Mouse (Mus musculus) left cerebral cortex, postnatal 14 days (tissue): ENCODE measurements around the gene Actr10. TPM values are rescaled to one million over a fixed set of nuclear protein-coding genes. Genes with fewer than 3 reads are reported as not detected.

Experiments
- DNase-seq, 2 experiments: peaks; one replicate each; pipeline ENCODE4 v3.0.0; 2021 to 2022; ENCODE audit warnings: low spot score in 2 of 2, mixed read lengths in 1 of 2
- intact Hi-C: fragments of 180-260 bp; cut with DNase I; formaldehyde crosslinking; loops from one replicate; pipeline ENCODE4 v1.15.1; 2025
- long read RNA-seq, 2 experiments: library from polyadenylated mRNA; stranded (forward); transcript quantifications; one replicate each; pipeline ENCODE4 v2.0.0; 2021
- total RNA-seq, 2 experiments: library from RNA; stranded (reverse); gene quantifications; 2 replicates each; pipeline ENCODE4 v1.2.3; 2021

Actr10 gene
- 100 to 1,000 TPM; 174 to 177 TPM for total RNA-seq
- long read RNA-seq, experiment 1, full-length matches to known transcripts, result 34 of 37 reads
- long read RNA-seq, experiment 1, partial matches to known transcripts, result 0 of 37 reads
- long read RNA-seq, experiment 1, other reads (novel, unspliced or antisense), result 3 of 37 reads
- long read RNA-seq, experiment 2, full-length matches to known transcripts, result 35 of 39 reads
- long read RNA-seq, experiment 2, partial matches to known transcripts, result 1 of 39 reads
- long read RNA-seq, experiment 2, other reads (novel, unspliced or antisense), result 3 of 39 reads

GRCm38 (mm10) chr12:70937571-70938384 is at the start of gene Actr10:
Actr10 (plus strand) TSS chr12:70937857.
- intact Hi-C loops, result no loop called here
- peak; percentile 94 to 95 for DNase-seq

GRCm38 (mm10) chr12:70890405-70890804 is 47.3 kb upstream of the Actr10 start:
- no peak for DNase-seq
- intact Hi-C loops, result no loop called here

- intact Hi-C loops, result no loop called here
- no peak for DNase-seq
These were observed 46.7 kb upstream of the Actr10 start for GRCm38 (mm10) chr12:70890874-70891470.

DNA sequence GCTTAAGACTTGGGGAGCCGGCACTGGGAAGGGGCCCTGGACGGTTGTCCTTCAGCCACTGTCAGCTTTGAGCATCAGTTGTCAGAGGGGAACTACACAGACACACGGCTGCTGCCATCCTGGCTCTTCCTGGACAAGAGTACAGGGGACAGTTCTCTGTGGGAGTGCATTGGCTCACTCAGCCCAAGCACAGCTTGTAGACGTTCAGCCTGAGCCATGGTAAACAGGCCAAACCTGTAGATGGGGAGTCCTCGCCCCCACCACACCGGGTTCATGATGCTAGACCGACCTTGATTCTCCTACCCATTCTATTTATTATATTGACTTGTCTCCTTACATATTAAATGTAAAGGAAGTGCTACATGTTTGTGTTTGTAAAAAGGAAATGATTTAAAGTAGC is 42.4 kb upstream of the Actr10 start:
- intact Hi-C loops, result no loop called here
- no peak for DNase-seq

DNA sequence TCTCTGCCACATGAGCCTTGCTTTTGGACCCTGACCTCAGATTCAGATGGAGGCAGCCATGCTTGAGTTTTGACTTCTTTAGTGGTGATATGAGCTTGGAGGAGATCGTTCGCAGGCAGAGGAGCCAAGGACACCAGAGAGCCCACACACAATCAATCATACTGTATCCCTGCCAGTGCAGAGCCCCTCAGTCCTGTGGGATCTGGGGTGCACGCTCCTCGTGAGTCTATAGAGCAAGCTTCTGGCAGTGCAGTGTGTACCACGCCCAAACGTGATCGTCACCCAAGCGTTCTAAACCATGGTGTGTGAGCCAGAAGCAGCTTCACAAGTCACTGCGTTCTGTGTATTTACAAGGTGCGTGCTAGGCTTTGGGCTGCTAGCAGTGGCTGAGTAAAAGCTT is 41.6 kb upstream of the Actr10 start:
- intact Hi-C loops, result no loop called here
- no peak for DNase-seq

GRCm38 (mm10) chr12:70897434-70897833 is 40.2 kb upstream of the Actr10 start:
- DNase-seq, result peak in 1 of 2 experiments; percentile 54
- intact Hi-C loops, result no loop called here

DNA sequence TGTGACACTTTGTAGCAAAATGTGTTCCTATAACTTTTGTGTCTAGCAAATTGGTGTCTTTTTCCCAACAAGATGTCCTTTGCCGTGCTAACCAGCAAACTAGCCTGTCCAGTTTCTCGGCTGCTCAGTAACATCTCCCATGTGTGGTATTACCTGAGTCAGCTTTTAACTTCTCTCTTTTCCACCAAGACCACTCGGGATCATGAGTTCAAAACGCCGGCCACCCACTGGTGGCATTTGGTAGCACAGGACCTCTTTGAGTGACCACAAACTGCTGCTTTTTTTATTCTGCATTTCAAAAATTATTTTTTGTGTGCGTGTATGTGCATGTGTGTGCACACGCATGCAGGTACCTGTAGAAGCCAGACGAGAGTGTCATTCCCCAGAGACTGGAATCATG is 39.2 kb upstream of the Actr10 start:
- intact Hi-C loops, result no loop called here
- no peak for DNase-seq

DNA sequence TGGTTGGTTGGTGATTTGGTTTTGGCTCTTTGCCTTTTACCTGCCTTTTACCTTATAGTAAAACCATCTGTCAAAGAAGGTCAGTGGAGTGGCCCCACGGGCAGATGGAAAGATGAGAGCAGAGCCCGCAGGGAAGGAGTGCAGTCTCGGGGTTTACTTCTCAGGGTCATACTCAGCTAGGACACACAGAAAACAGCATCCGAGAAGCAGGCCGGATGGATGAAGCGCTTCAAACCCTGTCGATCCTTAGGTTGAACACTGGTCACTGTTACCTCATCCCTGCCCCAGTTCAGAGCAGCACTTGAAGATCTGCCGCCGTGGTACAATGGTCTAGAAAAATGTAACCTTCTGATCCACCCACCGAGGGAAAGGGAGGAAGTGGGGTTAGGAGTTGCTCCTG is 33.2 kb upstream of the Actr10 start:
- no peak for DNase-seq
- intact Hi-C loops, result no loop called here

GRCm38 (mm10) chr12:70906867-70907266 is 30.8 kb upstream of the Actr10 start:
- no peak for DNase-seq
- intact Hi-C loops, result no loop called here

- intact Hi-C loops, result loop anchor here (2.0 kb wide), 1 partner anchor 83 kb away; the partner anchor contains the start of gene Frmd6
- no peak for DNase-seq
These were observed 30.0 kb upstream of the Actr10 start for GRCm38 (mm10) chr12:70907651-70908050.

DNA sequence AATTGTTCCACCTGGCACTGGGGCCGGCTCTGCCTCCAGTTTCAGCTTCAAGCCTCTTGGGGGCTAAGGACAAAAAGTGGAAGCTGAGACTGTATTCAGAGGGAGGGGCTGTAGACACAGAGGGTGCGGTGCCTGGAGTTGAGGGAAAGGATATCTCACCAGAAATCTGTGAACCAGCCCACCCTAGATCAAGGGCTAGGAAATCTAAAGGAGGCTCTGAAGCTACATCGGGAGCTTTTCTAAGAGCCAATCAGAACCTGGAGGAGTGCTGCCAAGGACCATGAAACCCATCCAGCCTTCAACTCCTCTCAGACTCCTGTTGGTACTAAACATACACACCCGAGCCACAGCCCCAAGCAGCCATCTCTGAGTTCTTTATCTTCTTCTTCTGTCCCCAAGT is 29.6 kb upstream of the Actr10 start:
- DNase-seq, result no peak
- intact Hi-C loops, result loop anchor here (2.0 kb wide), 1 partner anchor 83 kb away; the partner anchor contains the start of gene Frmd6

- intact Hi-C loops, result loop anchor here (1.0 to 10.0 kb wide), 2 partner anchors 415 to 675 kb away; partner anchors contain the start of gene Pygl
These were observed 27.4 kb upstream of the Actr10 start for GRCm38 (mm10) chr12:70910241-70910720.

DNA sequence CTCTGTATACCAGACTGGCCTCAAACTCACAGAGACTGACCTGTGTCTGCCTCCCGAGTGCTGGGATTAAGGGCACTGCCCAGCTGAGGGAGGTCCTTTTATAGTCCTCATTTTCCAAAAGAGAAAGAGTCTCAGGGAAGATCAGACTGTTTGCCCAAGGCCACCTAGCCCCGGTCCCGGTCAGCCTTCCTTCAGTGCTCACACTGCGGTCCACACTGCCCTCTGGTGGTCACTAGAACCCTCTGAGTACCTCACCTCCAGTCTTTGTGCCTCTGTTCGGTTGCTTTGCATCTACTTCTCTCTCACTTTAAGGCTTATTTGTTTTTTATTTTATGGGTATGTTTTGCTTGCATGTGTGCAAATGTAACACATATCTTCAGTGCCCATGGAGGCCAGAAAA is 26.6 kb upstream of the Actr10 start:
- intact Hi-C loops, result loop anchor here (10.0 kb wide), 1 partner anchor 676 kb away; the partner anchor contains the start of gene Pygl

More at GRCm38 (mm10) chr12:70910241-70910720, 27.4 kb upstream of the Actr10 start:
- peak; percentile 72 to 77 for DNase-seq

DNA sequence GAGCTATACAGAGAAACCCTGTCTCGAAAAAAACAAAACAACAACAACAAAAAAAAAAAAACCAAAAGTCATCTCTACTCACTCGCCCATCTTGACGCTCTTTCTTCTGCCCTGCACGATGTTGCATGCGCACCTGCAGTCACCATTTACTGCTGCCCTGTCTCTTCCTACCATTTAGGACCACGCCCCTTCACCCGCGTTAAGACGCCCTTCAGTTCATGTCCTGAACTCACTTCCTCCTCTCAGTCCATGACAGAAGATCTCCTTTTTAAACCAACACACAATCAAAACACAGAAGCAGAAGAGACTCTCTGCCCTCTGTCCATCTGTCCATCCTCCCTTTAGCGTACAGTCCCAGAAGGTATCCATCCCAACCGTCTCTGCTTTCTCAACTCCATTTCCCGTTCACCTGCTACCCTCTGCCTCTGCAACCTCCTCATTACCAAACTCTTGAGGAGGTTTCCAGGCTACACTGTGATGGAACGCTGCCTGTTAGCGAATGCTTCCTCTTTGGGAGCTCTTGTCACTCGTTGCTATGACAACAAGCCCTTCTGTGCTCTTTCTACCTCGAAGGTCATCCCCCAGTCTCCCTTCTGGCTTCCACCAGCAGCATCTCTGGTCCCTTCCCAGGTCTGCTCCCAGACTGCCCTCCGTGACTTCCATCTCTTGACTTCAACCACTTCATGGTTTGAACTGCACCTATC is 25.8 kb upstream of the Actr10 start:
- no peak for DNase-seq
- intact Hi-C loops, result loop anchor here (10.0 kb wide), 1 partner anchor 677 kb away; the partner anchor contains the start of gene Pygl

More for the DNA sequence above, 26.6 kb upstream of the Actr10 start:
- peak; percentile 73 to 83 for DNase-seq

DNA sequence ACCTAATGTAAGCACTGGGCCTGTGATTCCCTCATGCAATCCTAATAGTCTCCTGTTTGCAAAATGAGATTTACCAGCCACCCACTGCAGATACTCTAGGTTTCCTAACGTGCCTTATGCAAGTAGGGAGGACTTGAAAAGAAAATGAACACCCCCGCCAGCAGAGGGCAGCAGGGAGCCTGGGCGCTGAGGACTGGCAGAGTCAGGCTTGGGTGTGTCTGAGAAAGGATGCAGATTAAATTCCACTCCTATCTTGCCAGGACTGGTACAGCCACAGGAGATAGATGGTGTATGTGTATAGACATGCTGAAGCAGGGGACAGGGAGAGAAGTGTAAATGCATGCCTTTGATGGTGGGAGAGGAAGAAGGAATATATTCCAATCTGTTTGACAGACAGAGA is 24.2 kb upstream of the Actr10 start:
- intact Hi-C loops, result loop anchor here (10.0 kb wide), 1 partner anchor 679 kb away; the partner anchor contains the start of gene Pygl
- DNase-seq, result peak; percentile 51 to 59

DNA sequence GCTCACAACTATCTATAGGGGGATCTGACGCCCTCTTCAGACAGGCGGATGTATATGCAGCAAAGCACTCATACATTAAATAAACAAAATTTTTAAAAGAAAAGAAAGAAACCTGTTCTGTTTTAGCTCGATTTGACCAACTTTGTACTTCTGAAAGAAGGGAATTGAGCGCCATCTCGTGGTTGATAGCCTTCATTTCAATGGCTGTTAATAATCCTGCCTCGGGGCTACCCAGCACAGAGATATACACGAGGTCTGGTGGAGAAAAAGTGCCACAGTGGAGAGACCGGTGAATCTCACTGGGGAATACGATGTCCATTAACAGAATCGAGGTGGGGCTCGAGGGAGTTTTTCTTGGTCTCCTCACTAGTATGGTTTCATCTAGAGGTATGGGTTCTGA is 23.3 kb upstream of the Actr10 start:
- intact Hi-C loops, result loop anchor here (10.0 kb wide), 1 partner anchor 680 kb away; the partner anchor contains the start of gene Pygl
- DNase-seq, result peak; percentile 55 to 67

GRCm38 (mm10) chr12:70929781-70930180 is 7.9 kb upstream of the Actr10 start:
- intact Hi-C loops, result no loop called here
- DNase-seq, result no peak

DNA sequence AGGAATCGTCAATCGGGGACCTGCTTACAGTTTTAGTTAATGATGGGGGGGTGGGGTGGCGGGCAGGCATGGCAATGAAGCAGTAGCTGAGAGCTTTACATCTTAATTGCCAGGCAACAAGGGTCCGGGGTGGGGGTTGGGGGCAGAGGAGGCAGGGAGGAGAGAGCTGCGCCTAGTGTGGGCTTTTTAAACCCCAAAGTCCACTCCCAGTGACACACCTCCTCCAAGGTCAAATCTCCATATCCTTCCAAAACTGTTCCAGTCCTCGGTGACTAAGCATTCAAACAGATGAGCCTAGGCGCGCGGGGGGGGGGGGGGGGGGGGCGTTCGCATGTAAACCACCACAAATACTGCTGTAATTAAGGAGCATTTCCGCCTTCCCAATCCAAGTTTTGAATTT is 507 bp upstream of the Actr10 start:
- DNase-seq, result peak; percentile 25 to 41
- intact Hi-C loops, result no loop called here

- intact Hi-C loops, result no loop called here
- no peak for DNase-seq
These were observed 3.1 kb downstream of the Actr10 start for GRCm38 (mm10) chr12:70940806-70941205.
